Mouse (Mus musculus): ENCODE measurements at regions not wholly inside any gene's neighbourhood (a gene's known extent, or its start where the extent isn't known, plus 50 kb on each side); places are given as distances from the start of the nearest gene placed in this dataset.

GRCm38 (mm10) chr16:42666601-42667000 is 209.1 kb upstream of the Zbtb20 start:
- no peaks in the 10 kb centered on the region for H3K36me3 ChIP-seq (ENCODE audit: insufficient read depth, low read length)
- H3K27me3 ChIP-seq (ENCODE audit: insufficient read depth, low read length): no peaks in the 10 kb centered on the region
- H3K9me3 ChIP-seq (ENCODE audit: low read length): no peaks in the 10 kb centered on the region
- no peaks in the 10 kb centered on the region for H3K4me1 ChIP-seq (replicated peaks; ENCODE audit: low read depth, low read length)
- H3K4me3 ChIP-seq (replicated peaks; ENCODE audit: low read length): no peak overlapping the region
- no peak for TF ChIP-seq NANOG (IDR thresholded peaks at IDR 0.05; ENCODE audit: borderline replicate concordance, low read length)
- TF ChIP-seq CTCF (conservative IDR thresholded peaks at IDR 0.05; ENCODE audit: low read length): no peak
- no peak for TF ChIP-seq POU5F1 (IDR thresholded peaks at IDR 0.05; ENCODE audit: borderline replicate concordance, low read length)

- no peaks in the 10 kb centered on the region for H3K4me1 ChIP-seq (replicated peaks; ENCODE audit: low read depth, low read length)
- TF ChIP-seq POU5F1 (IDR thresholded peaks at IDR 0.05; ENCODE audit: borderline replicate concordance, low read length): no peak
- TF ChIP-seq NANOG (IDR thresholded peaks at IDR 0.05; ENCODE audit: borderline replicate concordance, low read length): no peak
- TF ChIP-seq CTCF (conservative IDR thresholded peaks at IDR 0.05; ENCODE audit: low read length): no peak
- H3K9me3 ChIP-seq (ENCODE audit: low read length): peaks cover 44% of the 10 kb centered on the region
- H3K36me3 ChIP-seq (ENCODE audit: insufficient read depth, low read length): 0 out of 2 replicates have a peak, but pooled peaks cover 3% of the 10 kb centered on the region
- no peak overlapping the region for H3K4me3 ChIP-seq (replicated peaks; ENCODE audit: low read length)
- H3K27me3 ChIP-seq (ENCODE audit: insufficient read depth, low read length): no peaks in the 10 kb centered on the region
These were observed 223.6 kb upstream of the Zbtb20 start for GRCm38 (mm10) chr16:42651904-42652732.

DNA sequence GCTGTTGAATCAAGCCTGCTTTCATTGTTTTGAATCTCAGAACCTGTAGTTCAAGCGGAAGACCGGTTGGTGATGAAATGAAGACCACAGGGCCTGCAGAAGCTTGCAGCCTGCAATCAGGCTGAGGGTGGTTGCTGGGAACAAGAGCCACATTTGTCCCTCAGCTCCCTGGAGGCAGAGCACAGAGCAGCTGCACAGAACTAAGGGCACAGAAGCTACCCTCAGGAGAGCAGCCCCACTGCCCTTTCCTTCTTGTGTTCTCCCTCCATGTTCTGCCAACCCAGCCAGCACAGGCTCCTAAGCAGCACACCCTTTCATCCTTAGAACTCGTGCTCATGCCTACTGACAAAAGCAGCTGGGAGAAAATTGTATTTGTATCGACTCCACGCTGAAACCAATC is 225.9 kb upstream of the Zbtb20 start:
- no peaks in the 10 kb centered on the region for H3K27me3 ChIP-seq (ENCODE audit: insufficient read depth, low read length)
- no peaks in the 10 kb centered on the region for H3K4me1 ChIP-seq (replicated peaks; ENCODE audit: low read depth, low read length)
- TF ChIP-seq POU5F1 (IDR thresholded peaks at IDR 0.05; ENCODE audit: borderline replicate concordance, low read length) (no peak), CTCF (conservative IDR thresholded peaks at IDR 0.05; ENCODE audit: low read length) (no peak), NANOG (IDR thresholded peaks at IDR 0.05; ENCODE audit: borderline replicate concordance, low read length) (no peak)

GRCm38 (mm10) chr16:42648531-42649142 is 227.0 kb upstream of the Zbtb20 start:
- Histone ChIP-seq H3K4me3 (replicated peaks; ENCODE audit: low read length) (no peak overlapping the region), H3K4me1 (replicated peaks; ENCODE audit: low read depth, low read length) (no peaks in the 10 kb centered on the region), H3K27me3 (ENCODE audit: insufficient read depth, low read length) (no peaks in the 10 kb centered on the region), H3K9me3 (ENCODE audit: low read length) (peaks cover 9% of the 10 kb centered on the region), H3K36me3 (ENCODE audit: insufficient read depth, low read length) (no peaks in the 10 kb centered on the region)
- no peak for TF ChIP-seq POU5F1 (IDR thresholded peaks at IDR 0.05; ENCODE audit: borderline replicate concordance, low read length)
- no peak for TF ChIP-seq CTCF (conservative IDR thresholded peaks at IDR 0.05; ENCODE audit: low read length)
- TF ChIP-seq NANOG (IDR thresholded peaks at IDR 0.05; ENCODE audit: borderline replicate concordance, low read length): no peak

More for the DNA sequence above, 225.9 kb upstream of the Zbtb20 start:
- no peaks in the 10 kb centered on the region for H3K36me3 ChIP-seq (ENCODE audit: insufficient read depth, low read length)
- H3K9me3 ChIP-seq (ENCODE audit: low read length): peaks cover 20% of the 10 kb centered on the region
- H3K4me3 ChIP-seq (replicated peaks; ENCODE audit: low read length): no peak overlapping the region

DNA sequence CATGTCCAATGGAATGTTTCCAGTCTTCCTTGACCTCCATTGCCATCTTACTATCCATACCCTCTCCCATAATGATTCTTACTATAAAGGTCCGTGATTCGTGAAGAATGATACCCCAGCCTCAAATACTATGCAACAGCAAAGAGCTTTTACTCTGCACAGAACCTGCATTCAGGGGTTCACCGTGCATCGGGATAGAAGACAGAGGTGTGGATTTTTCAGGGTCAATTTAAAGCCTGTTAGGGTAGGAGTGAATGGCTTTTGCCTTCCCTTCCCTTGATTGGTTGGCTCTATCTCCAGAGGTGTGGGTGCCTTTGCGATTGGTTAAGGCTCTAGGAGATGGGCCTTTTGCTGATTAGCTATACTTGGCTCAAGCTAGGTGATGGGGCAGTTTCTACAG is 227.9 kb upstream of the Zbtb20 start:
- TF ChIP-seq NANOG (IDR thresholded peaks at IDR 0.05; ENCODE audit: borderline replicate concordance, low read length): no peak
- no peak for TF ChIP-seq CTCF (conservative IDR thresholded peaks at IDR 0.05; ENCODE audit: low read length)
- no peak for TF ChIP-seq POU5F1 (IDR thresholded peaks at IDR 0.05; ENCODE audit: borderline replicate concordance, low read length)
- no peaks in the 10 kb centered on the region for H3K36me3 ChIP-seq (ENCODE audit: insufficient read depth, low read length)
- peaks cover 7% of the 10 kb centered on the region for H3K4me1 ChIP-seq (replicated peaks; ENCODE audit: low read depth, low read length)
- H3K4me3 ChIP-seq (replicated peaks; ENCODE audit: low read length): no peak overlapping the region
- H3K9me3 ChIP-seq (ENCODE audit: low read length): peaks cover under 1% of the 10 kb centered on the region; the same call in 1 of the 2 replicates
- no peaks in the 10 kb centered on the region for H3K27me3 ChIP-seq (ENCODE audit: insufficient read depth, low read length)

GRCm38 (mm10) chr16:42635766-42636165 is 239.9 kb upstream of the Zbtb20 start:
- H3K4me1 ChIP-seq (replicated peaks; ENCODE audit: low read depth, low read length): peaks cover 2% of the 10 kb centered on the region; the same call in 1 of the 2 replicates
- no peak for TF ChIP-seq CTCF (conservative IDR thresholded peaks at IDR 0.05; ENCODE audit: low read length)
- no peak for TF ChIP-seq POU5F1 (IDR thresholded peaks at IDR 0.05; ENCODE audit: borderline replicate concordance, low read length)
- TF ChIP-seq NANOG (IDR thresholded peaks at IDR 0.05; ENCODE audit: borderline replicate concordance, low read length): no peak
- no peaks in the 10 kb centered on the region for H3K36me3 ChIP-seq (ENCODE audit: insufficient read depth, low read length)
- H3K27me3 ChIP-seq (ENCODE audit: insufficient read depth, low read length): no peaks in the 10 kb centered on the region
- no peaks in the 10 kb centered on the region for H3K9me3 ChIP-seq (ENCODE audit: low read length)
- no peak overlapping the region for H3K4me3 ChIP-seq (replicated peaks; ENCODE audit: low read length)

- H3K36me3 ChIP-seq (ENCODE audit: insufficient read depth, low read length): no peaks in the 10 kb centered on the region
These were observed 248.0 kb upstream of the Zbtb20 start for GRCm38 (mm10) chr16:42627675-42628074.

GRCm38 (mm10) chr16:42615920-42616319 is 259.8 kb upstream of the Zbtb20 start:
- Histone ChIP-seq H3K36me3 (ENCODE audit: insufficient read depth, low read length) (no peaks in the 10 kb centered on the region), H3K4me3 (replicated peaks; ENCODE audit: low read length) (no peak overlapping the region), H3K27me3 (ENCODE audit: insufficient read depth, low read length) (no peaks in the 10 kb centered on the region), H3K4me1 (replicated peaks; ENCODE audit: low read depth, low read length) (no peaks in the 10 kb centered on the region), H3K9me3 (ENCODE audit: low read length) (no peaks in the 10 kb centered on the region)
- TF ChIP-seq POU5F1 (IDR thresholded peaks at IDR 0.05; ENCODE audit: borderline replicate concordance, low read length) (no peak), NANOG (IDR thresholded peaks at IDR 0.05; ENCODE audit: borderline replicate concordance, low read length) (no peak), CTCF (conservative IDR thresholded peaks at IDR 0.05; ENCODE audit: low read length) (no peak)

More at GRCm38 (mm10) chr16:42627675-42628074, 248.0 kb upstream of the Zbtb20 start:
- no peaks in the 10 kb centered on the region for H3K4me1 ChIP-seq (replicated peaks; ENCODE audit: low read depth, low read length)
- TF ChIP-seq CTCF (conservative IDR thresholded peaks at IDR 0.05; ENCODE audit: low read length) (no peak), NANOG (IDR thresholded peaks at IDR 0.05; ENCODE audit: borderline replicate concordance, low read length) (no peak), POU5F1 (IDR thresholded peaks at IDR 0.05; ENCODE audit: borderline replicate concordance, low read length) (no peak)
- H3K4me3 ChIP-seq (replicated peaks; ENCODE audit: low read length): no peak overlapping the region
- H3K9me3 ChIP-seq (ENCODE audit: low read length): no peaks in the 10 kb centered on the region
- no peaks in the 10 kb centered on the region for H3K27me3 ChIP-seq (ENCODE audit: insufficient read depth, low read length)
